Mouse (Mus musculus) hindbrain, embryonic 12.5 days (tissue): ENCODE data around the gene Ercc2. TPM values are rescaled to one million over a fixed set of nuclear protein-coding genes. Genes with fewer than 3 reads are reported as not detected.
A peak's percentile ranks its signal among the peaks of the same experiment; 100 is the strongest.

Experiments
- ATAC-seq: fragments of 200-750 bp; cut with Nextera tagmentation; 2 replicates; pipeline ENCODE4 v1.8.0; 2017; ENCODE audit warnings: moderate TSS enrichment; ENCODE audit not compliant: low FRiP score
- H3K27ac ChIP-seq: fragments of 300-500 bp; sonication (generic); 2 replicates; pipeline ENCODE4 v1.5.1; 2016; ENCODE audit warnings: mild to moderate bottlenecking
- H3K27me3 ChIP-seq: fragments of 300-500 bp; sonication (generic); 2 replicates; pipeline ENCODE4 v1.6.1; 2016; ENCODE audit warnings: mild to moderate bottlenecking
- H3K36me3 ChIP-seq: fragments of 300-500 bp; sonication (generic); 2 replicates; pipeline ENCODE4 v1.6.1; 2016; ENCODE audit warnings: mild to moderate bottlenecking
- H3K4me1 ChIP-seq: fragments of 300-500 bp; sonication (generic); 2 replicates; pipeline ENCODE4 v1.6.1; 2016
- H3K4me2 ChIP-seq: fragments of 300-500 bp; sonication (generic); replicated peaks from 2 replicates; pipeline ENCODE4 v1.6.1; 2016; ENCODE audit warnings: mild to moderate bottlenecking
- H3K4me3 ChIP-seq: fragments of 300-500 bp; sonication (generic); 2 replicates; pipeline ENCODE4 v1.5.1; 2016; ENCODE audit warnings: mild to moderate bottlenecking
- H3K9ac ChIP-seq: fragments of 300-500 bp; sonication (generic); 2 replicates; pipeline ENCODE4 v1.6.1; 2016; ENCODE audit warnings: mild to moderate bottlenecking, moderate library complexity
- H3K9me3 ChIP-seq: fragments of 300-500 bp; sonication (generic); replicated peaks from 2 replicates; pipeline ENCODE4 v1.6.1; 2016; ENCODE audit warnings: mild to moderate bottlenecking
- WGBS: fragments of 180-500 bp; shearing (Covaris S2); methylation state at CpG from one replicate; pipeline ENCODE4 v1.1.7; 2016; 5-methylcytosine and 5-hydroxymethylcytosine counted together
- polyA plus RNA-seq: library from polyadenylated mRNA; unstranded; fragments of >200 nt; fragmentation: Nextera tagmentation; extraction: Ambion mirVana; gene quantifications from 2 replicates; pipeline ENCODE4 v1.2.1, GENCODE M21; 2016

Gene Ercc2
- polyA plus RNA-seq, 1 experiment from 2014 or later, result 24.6 TPM

DNA sequence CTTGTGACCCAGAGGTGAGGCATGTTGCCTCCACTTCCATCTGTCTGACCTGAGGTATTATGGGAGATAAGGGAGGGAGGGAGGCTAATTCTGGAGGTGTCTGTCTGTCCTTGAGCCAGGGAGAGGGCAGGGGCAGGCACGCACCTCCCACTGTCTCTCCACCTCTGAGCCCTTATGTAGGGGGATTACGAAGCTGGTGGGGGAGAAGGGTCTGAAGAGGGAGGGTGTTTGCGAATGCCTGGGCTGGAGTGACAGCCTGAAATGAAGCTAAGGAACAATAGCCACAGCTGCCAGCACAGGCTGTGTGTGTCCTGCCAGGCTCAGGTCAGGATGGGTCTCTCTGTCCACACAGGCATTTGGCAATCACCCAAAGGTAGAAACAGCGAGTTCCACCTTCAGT lies 19.5 kb upstream of the Ercc2 start:
- WGBS, result 27% methylated on average over 4 of the region's 4 CpGs
- Histone ChIP-seq H3K9me3 (no peaks in the 10 kb centered on the region), H3K4me2 (peak overlapping the region; percentile 96), H3K27ac (0 out of 2 replicates have a peak overlapping the region, but pooled peaks have one; percentile 23), H3K4me1 (peaks cover 28% of the 10 kb centered on the region), H3K27me3 (peaks cover 17% of the 10 kb centered on the region; the same call in 1 of the 2 replicates), H3K36me3 (peaks cover 5% of the 10 kb centered on the region), H3K9ac (no peak overlapping the region), H3K4me3 (no peak overlapping the region)
- no peak for ATAC-seq

DNA sequence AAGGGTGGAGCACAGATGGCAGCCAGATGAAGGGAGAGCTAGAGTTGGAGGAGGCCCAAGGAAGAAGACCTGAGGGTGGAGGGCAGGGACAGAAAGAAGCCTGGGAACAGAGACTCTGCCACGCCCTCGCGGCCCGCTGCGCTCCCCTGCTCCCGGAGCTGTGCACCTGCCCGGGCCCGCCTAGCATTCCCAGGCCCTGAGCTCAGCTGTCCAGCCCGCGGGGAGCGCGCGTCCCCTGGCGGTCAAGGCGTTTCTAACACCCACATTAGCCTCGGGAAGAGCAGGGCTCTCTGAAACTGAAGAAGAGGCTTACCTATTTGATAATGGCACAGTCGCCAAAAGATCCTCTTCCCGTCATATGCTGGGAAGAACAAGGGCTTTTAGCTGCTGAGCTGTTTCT lies 17.9 kb upstream of the Ercc2 start:
- no peaks in the 10 kb centered on the region for H3K36me3 ChIP-seq
- ATAC-seq, result no peak
- no peaks in the 10 kb centered on the region for H3K9me3 ChIP-seq
- H3K4me1 ChIP-seq, result peaks cover 18% of the 10 kb centered on the region
- 3% methylated on average over 15 of the region's 18 CpGs for WGBS
- H3K27ac ChIP-seq, result no peak overlapping the region
- no peak overlapping the region for H3K9ac ChIP-seq
- peaks cover 23% of the 10 kb centered on the region for H3K27me3 ChIP-seq
- H3K4me3 ChIP-seq, result no peak overlapping the region
- H3K4me2 ChIP-seq, result no peak overlapping the region

DNA sequence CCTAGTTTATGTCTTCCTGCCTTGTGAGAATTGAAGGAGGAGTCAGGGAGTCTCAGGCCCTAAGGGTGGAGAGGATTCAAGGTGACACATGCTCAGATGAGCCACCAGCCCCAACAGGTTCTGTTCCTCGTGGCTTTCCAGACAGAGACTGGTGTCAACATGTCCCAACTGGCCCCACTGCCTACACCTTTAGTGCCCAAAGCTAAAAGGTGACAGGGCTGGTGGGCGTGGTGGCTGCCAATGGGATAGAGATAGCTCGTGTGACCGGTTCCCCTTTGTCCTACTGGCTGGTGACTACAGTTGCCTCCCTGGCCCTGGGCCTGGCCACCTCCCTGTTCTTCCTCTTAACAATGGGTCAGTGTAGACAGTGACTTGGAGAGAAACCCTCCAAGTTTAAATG lies 16.4 kb upstream of the Ercc2 start:
- no peak for ATAC-seq
- H3K27me3 ChIP-seq, result peaks cover 30% of the 10 kb centered on the region
- H3K36me3 ChIP-seq, result no peaks in the 10 kb centered on the region
- H3K27ac ChIP-seq, result no peak overlapping the region
- H3K9ac ChIP-seq, result no peak overlapping the region
- no peak overlapping the region for H3K4me2 ChIP-seq
- no peak overlapping the region for H3K4me3 ChIP-seq
- peaks cover 19% of the 10 kb centered on the region; the same call in 1 of the 2 replicates for H3K4me1 ChIP-seq
- H3K9me3 ChIP-seq, result no peaks in the 10 kb centered on the region
- WGBS, result 77% methylated on average over 4 of the region's 4 CpGs

DNA sequence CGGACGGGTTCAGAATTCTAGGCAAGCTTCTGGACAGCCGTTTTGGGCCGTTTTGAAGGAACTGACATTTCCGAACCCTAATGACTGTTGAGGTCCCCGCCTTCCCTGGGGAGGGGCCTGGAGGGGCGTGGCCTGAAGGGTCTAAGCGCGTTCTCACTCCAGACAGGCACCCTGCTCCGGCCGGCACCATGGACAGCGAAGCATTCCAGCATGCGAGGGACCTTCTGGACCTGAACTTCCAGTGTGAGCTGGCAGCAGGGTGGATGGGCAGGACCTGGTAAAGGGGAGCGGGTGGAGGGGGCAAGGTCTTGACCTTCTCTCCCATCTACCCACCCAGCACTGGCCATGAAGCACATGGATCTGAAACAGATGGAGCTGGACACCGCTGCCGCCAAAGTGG lies 13.4 kb upstream of the Ercc2 start:
- 22% methylated on average over 16 of the region's 16 CpGs for WGBS
- H3K4me1 ChIP-seq, result peaks cover 4% of the 10 kb centered on the region; the same call in 1 of the 2 replicates
- H3K9me3 ChIP-seq, result no peaks in the 10 kb centered on the region
- no peak overlapping the region for H3K4me2 ChIP-seq
- peaks cover 14% of the 10 kb centered on the region for H3K27me3 ChIP-seq
- H3K4me3 ChIP-seq, result no peak overlapping the region
- no peak for ATAC-seq
- H3K9ac ChIP-seq, result no peak overlapping the region
- H3K36me3 ChIP-seq, result no peaks in the 10 kb centered on the region
- no peak overlapping the region for H3K27ac ChIP-seq

DNA sequence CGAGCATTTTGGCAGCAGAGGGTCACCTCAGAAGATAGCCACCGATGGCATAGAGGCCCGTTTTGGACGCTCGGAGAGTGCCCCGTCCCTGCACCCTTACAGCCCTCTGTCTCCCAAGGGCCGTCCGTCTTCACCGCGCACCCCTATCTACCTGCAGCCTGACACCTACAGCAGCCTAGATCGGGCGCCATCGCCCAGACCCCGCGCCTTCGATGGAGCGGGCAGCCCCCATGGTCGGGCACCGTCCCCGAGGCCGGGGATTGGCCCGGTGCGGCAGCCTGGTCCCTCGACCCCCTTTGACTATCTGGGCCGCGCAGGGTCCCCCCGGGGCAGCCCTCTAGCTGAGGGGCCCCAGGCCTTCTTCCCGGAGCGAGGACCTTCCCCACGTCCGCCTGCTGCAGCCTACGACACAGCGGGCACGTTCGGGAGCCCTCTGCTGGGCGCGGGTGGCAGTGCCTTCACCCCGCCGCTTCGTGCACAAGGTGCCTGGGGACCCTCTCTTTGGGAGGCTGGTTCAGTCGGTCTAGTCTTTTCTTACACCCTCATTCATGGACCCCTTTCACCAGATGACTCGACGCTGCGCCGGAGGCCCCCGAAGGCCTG lies 11.9 kb upstream of the Ercc2 start:
- Histone ChIP-seq H3K4me3 (peak overlapping the region; percentile 42), H3K27ac (no peak overlapping the region), H3K36me3 (no peaks in the 10 kb centered on the region)

DNA sequence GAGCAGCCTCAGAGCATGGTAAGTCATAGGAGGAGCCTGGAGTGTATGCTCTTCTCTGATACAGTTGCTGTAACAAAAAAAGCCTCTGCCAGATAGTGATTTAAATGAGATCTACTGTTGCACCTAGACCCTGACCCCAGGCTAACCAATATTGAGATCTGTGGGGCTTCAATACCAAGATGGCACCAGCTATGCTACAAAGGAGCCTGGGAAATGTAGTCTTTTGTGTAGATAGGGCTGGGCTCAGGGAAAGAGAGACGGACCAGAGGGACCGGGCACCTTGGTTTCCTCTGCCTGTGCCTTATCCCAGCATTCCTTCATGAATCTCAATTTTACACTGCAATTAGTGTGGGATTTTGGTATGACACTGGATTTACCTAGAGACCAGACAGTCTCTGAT lies 8.4 kb upstream of the Ercc2 start:
- Histone ChIP-seq H3K9ac (no peak overlapping the region), H3K36me3 (no peaks in the 10 kb centered on the region; the same call in 1 of the 2 replicates), H3K4me1 (peaks cover 4% of the 10 kb centered on the region; the same call in 1 of the 2 replicates), H3K4me2 (no peak overlapping the region), H3K4me3 (no peak overlapping the region), H3K27ac (no peak overlapping the region), H3K9me3 (no peaks in the 10 kb centered on the region), H3K27me3 (peaks cover 12% of the 10 kb centered on the region)
- WGBS, result 80% methylated on average over 2 of the region's 2 CpGs
- no peak for ATAC-seq

More for the DNA sequence above, 11.9 kb upstream of the Ercc2 start:
- Histone ChIP-seq H3K9me3 (no peaks in the 10 kb centered on the region), H3K4me2 (peak overlapping the region; percentile 66), H3K9ac (peak overlapping the region; percentile 50), H3K4me1 (peaks cover 4% of the 10 kb centered on the region; the same call in 1 of the 2 replicates), H3K27me3 (peaks cover 13% of the 10 kb centered on the region)
- peak; percentile 85 for ATAC-seq
- WGBS, result 11% methylated on average over 46 of the region's 46 CpGs

DNA sequence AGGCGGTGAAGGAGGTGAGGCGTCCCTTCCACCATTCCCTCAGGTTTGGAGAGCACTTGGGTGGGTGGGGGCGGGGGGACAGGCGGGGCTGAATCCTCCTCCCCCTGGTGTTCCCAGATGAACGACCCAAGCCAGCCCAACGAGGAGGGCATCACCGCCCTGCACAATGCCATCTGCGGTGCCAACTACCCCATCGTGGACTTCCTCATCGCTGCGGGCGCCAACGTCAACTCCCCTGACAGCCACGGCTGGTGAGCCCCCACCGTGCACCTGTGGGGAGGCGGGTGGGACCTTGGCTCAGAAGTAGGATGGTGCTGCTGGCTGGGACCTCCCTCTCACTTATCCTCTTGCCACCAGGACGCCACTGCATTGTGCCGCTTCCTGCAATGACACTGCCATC lies 6.4 kb upstream of the Ercc2 start:
- 77% methylated on average over 18 of the region's 18 CpGs for WGBS
- no peak overlapping the region for H3K4me3 ChIP-seq
- H3K9ac ChIP-seq, result no peak overlapping the region
- H3K4me2 ChIP-seq, result no peak overlapping the region
- H3K9me3 ChIP-seq, result no peaks in the 10 kb centered on the region
- no peaks in the 10 kb centered on the region for H3K4me1 ChIP-seq
- H3K36me3 ChIP-seq, result no peaks in the 10 kb centered on the region; the same call in 1 of the 2 replicates
- no peak for ATAC-seq
- no peak overlapping the region for H3K27ac ChIP-seq
- no peaks in the 10 kb centered on the region for H3K27me3 ChIP-seq

DNA sequence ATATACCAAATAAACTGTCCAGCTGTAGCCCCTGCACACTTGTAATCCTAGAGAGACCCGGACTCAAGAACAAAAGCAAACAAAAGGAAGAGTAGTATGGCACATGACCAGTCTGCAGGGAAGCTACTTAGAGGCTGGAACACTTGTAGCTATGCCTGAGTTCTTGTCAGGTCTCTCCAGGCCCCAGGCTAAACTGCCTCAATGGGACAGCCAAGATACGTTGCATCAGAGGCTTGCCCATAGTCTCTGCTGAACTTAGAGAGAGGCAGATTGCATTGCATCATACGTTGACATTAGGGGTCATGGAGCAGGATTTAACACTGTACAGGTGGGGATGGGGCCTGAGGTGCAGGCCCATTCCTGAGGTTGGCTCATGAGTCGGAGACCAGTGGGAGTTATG lies 5.8 kb upstream of the Ercc2 start:
- no peak for ATAC-seq
- Histone ChIP-seq H3K4me3 (no peak overlapping the region), H3K27ac (no peak overlapping the region), H3K36me3 (no peaks in the 10 kb centered on the region; the same call in 1 of the 2 replicates), H3K4me1 (no peaks in the 10 kb centered on the region), H3K27me3 (no peaks in the 10 kb centered on the region), H3K4me2 (no peak overlapping the region), H3K9ac (no peak overlapping the region), H3K9me3 (no peaks in the 10 kb centered on the region)
- WGBS, result 90% methylated on average over 4 of the region's 4 CpGs

DNA sequence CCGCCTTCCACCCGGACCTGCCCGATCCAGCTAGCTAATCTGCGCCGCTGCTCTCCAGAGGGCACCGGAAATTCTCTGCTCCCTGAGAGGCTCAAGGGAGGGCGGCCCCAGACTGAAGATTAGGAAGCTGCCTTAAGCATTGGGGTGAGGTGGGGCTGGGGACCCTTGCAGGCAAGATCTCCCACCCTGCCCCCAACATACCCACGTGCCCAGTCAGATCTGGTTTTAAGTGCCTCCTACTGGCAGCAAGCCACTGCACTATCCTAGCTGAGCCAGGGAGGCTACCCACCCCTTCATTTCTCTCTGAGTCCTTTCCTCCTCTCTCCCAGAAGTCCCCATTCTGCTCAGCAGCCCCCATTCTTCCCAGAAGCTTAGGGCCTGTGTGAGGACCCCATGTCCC lies 3.8 kb upstream of the Ercc2 start:
- Histone ChIP-seq H3K4me2 (no peak overlapping the region), H3K27me3 (no peaks in the 10 kb centered on the region), H3K9me3 (no peaks in the 10 kb centered on the region), H3K36me3 (no peaks in the 10 kb centered on the region; the same call in 1 of the 2 replicates), H3K4me1 (peaks cover 7% of the 10 kb centered on the region), H3K9ac (no peak overlapping the region), H3K4me3 (no peak overlapping the region), H3K27ac (no peak overlapping the region)
- WGBS, result 78% methylated on average over 8 of the region's 8 CpGs
- no peak for ATAC-seq

DNA sequence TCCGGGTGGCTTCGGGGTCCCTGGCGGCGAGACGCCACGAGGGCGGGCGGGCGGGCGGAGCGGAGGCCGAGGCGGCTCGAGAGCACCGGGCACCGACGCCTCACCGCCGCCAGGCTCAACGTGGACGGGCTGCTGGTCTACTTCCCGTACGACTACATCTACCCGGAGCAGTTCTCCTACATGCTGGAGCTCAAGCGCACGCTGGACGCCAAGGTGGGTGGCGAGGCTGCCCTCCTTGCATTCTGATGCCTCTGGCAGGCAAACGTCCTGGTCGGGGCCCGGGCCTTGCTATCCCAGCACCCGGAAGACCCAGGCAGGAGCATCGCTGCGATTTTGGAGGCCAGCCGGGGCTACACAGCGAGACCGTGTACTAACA lies 344 bp downstream of the Ercc2 start:
- ATAC-seq, result peak; percentile 74
- Histone ChIP-seq H3K27ac (peak overlapping the region; percentile 35), H3K36me3 (peaks cover 35% of the 10 kb centered on the region), H3K27me3 (no peaks in the 10 kb centered on the region), H3K4me3 (peak overlapping the region; percentile 95), H3K4me1 (peaks cover 16% of the 10 kb centered on the region), H3K9ac (peak overlapping the region; percentile 94), H3K9me3 (no peaks in the 10 kb centered on the region), H3K4me2 (peak overlapping the region; percentile 89)
- under 1% methylated on average over 28 of the region's 37 CpGs for WGBS

DNA sequence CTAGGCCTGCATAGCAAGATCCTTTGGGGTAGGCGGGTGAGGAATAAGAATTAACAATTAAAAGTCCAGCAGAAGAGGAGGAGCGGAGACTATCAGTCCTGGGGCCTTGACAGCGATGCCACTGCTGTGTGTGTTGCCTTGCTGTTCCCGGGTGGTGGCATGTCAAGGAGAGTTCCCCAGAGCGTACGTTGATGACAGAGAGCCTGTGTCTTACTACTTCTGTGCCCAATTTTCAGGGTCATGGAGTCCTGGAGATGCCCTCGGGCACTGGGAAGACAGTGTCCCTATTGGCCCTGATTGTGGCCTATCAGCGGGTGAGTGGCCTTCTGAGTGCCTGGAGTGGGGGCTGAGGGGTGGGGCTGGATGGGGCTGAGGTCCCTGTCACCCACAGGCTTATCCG lies 1.9 kb downstream of the Ercc2 start:
- H3K9me3 ChIP-seq, result no peaks in the 10 kb centered on the region
- H3K27ac ChIP-seq, result no peak overlapping the region
- peak overlapping the region; percentile 89; the same call in 1 of the 2 replicates for H3K4me2 ChIP-seq
- no peak overlapping the region; the same call in 1 of the 2 replicates for H3K9ac ChIP-seq
- H3K4me1 ChIP-seq, result peaks cover 22% of the 10 kb centered on the region
- H3K27me3 ChIP-seq, result no peaks in the 10 kb centered on the region
- 91% methylated on average over 9 of the region's 9 CpGs for WGBS
- H3K36me3 ChIP-seq, result peaks cover 49% of the 10 kb centered on the region
- 0 out of 2 replicates have a peak overlapping the region, but pooled peaks have one; percentile 95 for H3K4me3 ChIP-seq
- ATAC-seq, result no peak

DNA sequence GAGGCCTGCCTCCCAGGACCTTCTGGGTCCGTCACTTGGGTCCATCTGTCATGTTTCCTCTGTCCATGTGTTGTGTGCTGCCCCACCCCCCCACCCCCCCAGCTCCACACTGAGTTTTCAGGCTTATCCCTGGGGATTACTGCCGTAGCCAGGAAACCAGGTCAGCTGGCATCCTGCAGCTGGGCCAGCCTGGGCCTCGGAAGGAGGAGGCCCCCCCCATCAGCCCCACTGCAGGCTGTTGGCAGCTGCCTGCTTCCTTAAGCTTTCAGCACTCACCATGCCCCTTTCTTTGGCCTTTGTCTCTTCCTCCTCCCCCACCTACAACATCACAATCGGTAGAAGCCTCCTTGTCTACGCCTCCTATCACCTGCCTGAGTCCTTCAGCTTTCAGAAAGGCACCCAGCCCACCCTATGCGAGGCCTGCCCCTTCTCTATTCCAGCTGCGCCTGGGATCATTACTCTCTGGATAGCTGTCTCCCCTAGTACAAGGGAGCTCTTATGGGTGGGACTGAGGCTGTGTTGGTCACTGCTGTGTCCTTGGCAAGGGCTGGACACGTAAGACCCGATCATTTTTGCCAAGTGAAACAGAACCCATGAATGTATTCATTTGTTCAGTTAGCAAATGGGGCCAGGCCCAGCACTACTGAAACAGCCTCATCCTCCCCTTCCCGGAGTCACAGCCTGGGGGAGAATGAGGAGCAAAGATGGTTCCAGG lies 7.0 kb downstream of the Ercc2 start:
- H3K4me3 ChIP-seq, result no peak overlapping the region
- H3K27me3 ChIP-seq, result no peaks in the 10 kb centered on the region
- peak; percentile 50 for ATAC-seq
- peak overlapping the region; percentile 74 for H3K27ac ChIP-seq
- H3K9me3 ChIP-seq, result no peaks in the 10 kb centered on the region
- H3K4me2 ChIP-seq, result no peak overlapping the region
- H3K4me1 ChIP-seq, result peaks cover 16% of the 10 kb centered on the region
- WGBS, result 70% methylated on average over 10 of the region's 10 CpGs
- peaks cover 96% of the 10 kb centered on the region for H3K36me3 ChIP-seq
- 0 out of 2 replicates have a peak overlapping the region, but pooled peaks have one; percentile 27 for H3K9ac ChIP-seq
